Mouse (Mus musculus) myocyte (in vitro differentiated cells): ENCODE measurements around the gene Cdca8. TPM values are rescaled to one million over a fixed set of nuclear protein-coding genes. Genes with fewer than 3 reads are reported as not detected.

Source experiments
- H3K27me3 ChIP-seq: one replicate; pipeline ENCODE4 v1.6.1; 2011; ENCODE audit not compliant: control insufficient read depth, insufficient read depth, insufficient read length
- H3K36me3 ChIP-seq: one replicate; pipeline ENCODE4 v1.6.1; 2011; ENCODE audit not compliant: control insufficient read depth, insufficient read depth
- H3K4me2 ChIP-seq: one replicate; pipeline ENCODE4 v1.6.1; 2011; ENCODE audit warnings: low read depth, control low read depth
- H3K4me3 ChIP-seq: one replicate; pipeline ENCODE4 v1.5.1; 2011; ENCODE audit warnings: mild to moderate bottlenecking, control low read depth, moderate library complexity
- H3K79me2 ChIP-seq: one replicate; pipeline ENCODE4 v1.6.1; 2011; ENCODE audit not compliant: control insufficient read depth, insufficient read depth
- H3ac ChIP-seq: one replicate; pipeline ENCODE4 v1.6.1; 2011; ENCODE audit not compliant: control insufficient read depth, insufficient read length
- CEBPB ChIP-seq: IDR thresholded peaks from 2 replicates; pipeline ENCODE4 v1.6.1; 2011; ENCODE audit warnings: mild to moderate bottlenecking, moderate library complexity; ENCODE audit not compliant: poor library complexity, insufficient read depth, severe bottlenecking
- E2F4 ChIP-seq: IDR thresholded peaks from one replicate; pipeline ENCODE4 v1.6.1; 2011; ENCODE audit warnings: mild to moderate bottlenecking, control low read depth, moderate library complexity; ENCODE audit not compliant: insufficient read depth
- MAX ChIP-seq: IDR thresholded peaks from one replicate; pipeline ENCODE4 v1.6.1; 2011; ENCODE audit warnings: low read depth, mild to moderate bottlenecking, control low read depth
- MYOD1 ChIP-seq, 3 experiments: IDR thresholded peaks; one replicate each; pipeline ENCODE4 v1.6.1; 2011; ENCODE audit warnings: control low read depth in 2 of 3, low read depth in 2 of 3, mild to moderate bottlenecking in 2 of 3, moderate library complexity in 1 of 3; ENCODE audit not compliant: insufficient read length in 2 of 3, control insufficient read depth in 1 of 3
- MYOG ChIP-seq, 3 experiments: IDR thresholded peaks; one replicate each; pipeline ENCODE4 v1.6.1; 2011; ENCODE audit warnings: control low read depth in 2 of 3, low read depth in 2 of 3, mild to moderate bottlenecking in 2 of 3; ENCODE audit not compliant: insufficient read length in 2 of 3, control insufficient read depth in 1 of 3, insufficient read depth in 1 of 3
- POLR2A ChIP-seq: IDR thresholded peaks from one replicate; pipeline ENCODE4 v1.6.1; 2011; ENCODE audit warnings: low read depth, mild to moderate bottlenecking, control low read depth, moderate library complexity; ENCODE audit not compliant: insufficient read length
- POLR2AphosphoS2 ChIP-seq: IDR thresholded peaks from one replicate; pipeline ENCODE4 v1.6.1; 2011; ENCODE audit warnings: low read depth, control low read depth; ENCODE audit not compliant: insufficient read length
- REST ChIP-seq: IDR thresholded peaks from one replicate; pipeline ENCODE4 v1.6.1; 2011; ENCODE audit warnings: mild to moderate bottlenecking, control low read depth, moderate library complexity; ENCODE audit not compliant: insufficient read depth, insufficient read length
- SRF ChIP-seq: IDR thresholded peaks from one replicate; pipeline ENCODE4 v1.6.1; 2011; ENCODE audit warnings: low read depth; ENCODE audit not compliant: control insufficient read depth, insufficient read length
- TCF12 ChIP-seq: IDR thresholded peaks from one replicate; pipeline ENCODE4 v1.6.1; 2011; ENCODE audit warnings: mild to moderate bottlenecking, control low read depth; ENCODE audit not compliant: poor library complexity, insufficient read depth, severe bottlenecking
- TCF3 ChIP-seq: IDR thresholded peaks from one replicate; pipeline ENCODE4 v1.6.1; 2011; ENCODE audit warnings: low read depth, control low read depth; ENCODE audit not compliant: insufficient read length
- USF1 ChIP-seq: IDR thresholded peaks from one replicate; pipeline ENCODE4 v1.6.1; 2011; ENCODE audit warnings: low read depth, mild to moderate bottlenecking, control low read depth, moderate library complexity
- polyA plus RNA-seq: library from polyadenylated mRNA; unstranded; fragments of >200 nt; fragmentation: generic; extraction: Trizol; gene quantifications from one replicate; pipeline ENCODE4 v1.2.1, GENCODE M21; 2012; ENCODE audit warnings: missing spikeins

The Cdca8 gene
- polyA plus RNA-seq, 1 experiment: 45.9 TPM

- no peaks in the 10 kb centered on the region for H3K36me3 ChIP-seq
- peaks cover 69% of the 10 kb centered on the region for H3K27me3 ChIP-seq
- TF ChIP-seq TCF12 (no peak), MYOD1 (IDR thresholded peaks at IDR 0.05; ENCODE audit: control insufficient read depth in 1 of 3, insufficient read length in 2 of 3, low read depth in 2 of 3) (no peak), TCF3 (no peak), SRF (no peak), E2F4 (no peak), MYOG (IDR thresholded peaks at IDR 0.05; ENCODE audit: control insufficient read depth in 1 of 3, insufficient read depth in 1 of 3, insufficient read length in 2 of 3, low read depth in 2 of 3) (no peak), POLR2A (no peak), MAX (no peak), CEBPB (no peak), REST (no peak), POLR2AphosphoS2 (no peak)
- no peaks in the 10 kb centered on the region for H3K79me2 ChIP-seq
- H3K4me3 ChIP-seq: no peak overlapping the region
- H3ac ChIP-seq: no peak overlapping the region
- H3K4me2 ChIP-seq: no peak overlapping the region
Measured at GRCm38 (mm10) chr4:124889935-124890334, 49.2 kb downstream of the Cdca8 start.

- Histone ChIP-seq H3K27me3 (peaks cover 56% of the 10 kb centered on the region), H3ac (no peak overlapping the region), H3K79me2 (no peaks in the 10 kb centered on the region), H3K36me3 (no peaks in the 10 kb centered on the region), H3K4me3 (no peak overlapping the region), H3K4me2 (no peak overlapping the region)
- no peak for TF ChIP-seq POLR2A
- TF ChIP-seq USF1: no peak
- TF ChIP-seq MAX: no peak
- no peak for TF ChIP-seq SRF
- TF ChIP-seq REST: no peak
- no peak for TF ChIP-seq POLR2AphosphoS2
- TF ChIP-seq MYOG (IDR thresholded peaks at IDR 0.05; ENCODE audit: control insufficient read depth in 1 of 3, insufficient read depth in 1 of 3, insufficient read length in 2 of 3, low read depth in 2 of 3): no peak
- TF ChIP-seq E2F4: no peak
- no peak for TF ChIP-seq TCF3
- no peak for TF ChIP-seq CEBPB
- TF ChIP-seq MYOD1 (IDR thresholded peaks at IDR 0.05; ENCODE audit: control insufficient read depth in 1 of 3, insufficient read length in 2 of 3, low read depth in 2 of 3): no peak
- TF ChIP-seq TCF12: no peak
Measured at GRCm38 (mm10) chr4:124888702-124889101, 50.4 kb downstream of the Cdca8 start.

DNA sequence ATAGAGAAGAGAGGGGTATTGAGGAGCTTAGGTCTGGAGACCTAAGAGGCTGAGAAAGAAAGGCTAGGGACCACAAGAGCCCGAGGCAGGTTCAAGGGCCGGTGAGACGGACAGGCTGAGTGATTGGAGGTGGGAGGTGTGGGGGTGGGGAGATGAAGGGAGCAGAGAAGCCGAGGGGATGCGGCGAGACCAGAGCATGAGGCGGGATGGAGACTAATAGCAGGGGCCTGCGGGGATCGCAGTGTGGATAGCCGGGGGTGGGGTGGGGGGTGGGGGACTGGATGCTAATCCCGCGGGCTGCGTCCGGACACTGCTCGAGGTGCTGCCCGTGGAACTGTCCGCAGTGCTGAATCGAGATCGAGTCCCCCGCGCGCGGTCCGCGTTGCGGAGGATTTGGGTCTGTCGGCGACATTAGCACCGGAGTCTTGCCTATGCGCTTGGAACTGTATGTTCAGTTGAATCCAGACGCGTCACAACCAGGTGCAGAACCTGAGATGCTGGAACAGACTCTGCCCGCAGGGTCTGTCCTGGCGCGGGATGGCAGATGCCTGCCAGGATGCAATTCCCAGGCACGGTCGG, 56.9 kb downstream of the Cdca8 start:
- Histone ChIP-seq H3K4me2 (no peak overlapping the region), H3K36me3 (no peaks in the 10 kb centered on the region), H3K4me3 (no peak overlapping the region), H3ac (no peak overlapping the region), H3K79me2 (no peaks in the 10 kb centered on the region), H3K27me3 (peaks cover 44% of the 10 kb centered on the region)
- TF ChIP-seq TCF12 (no peak), REST (peak; percentile 72), POLR2AphosphoS2 (no peak)

GRCm38 (mm10) chr4:124881341-124881908, 57.7 kb downstream of the Cdca8 start:
- Histone ChIP-seq H3K27me3 (peaks cover 42% of the 10 kb centered on the region), H3K4me3 (no peak overlapping the region), H3K4me2 (no peak overlapping the region), H3ac (no peak overlapping the region), H3K36me3 (no peaks in the 10 kb centered on the region), H3K79me2 (no peaks in the 10 kb centered on the region)
- no peak for TF ChIP-seq E2F4
- no peak for TF ChIP-seq MYOG (IDR thresholded peaks at IDR 0.05; ENCODE audit: control insufficient read depth in 1 of 3, insufficient read depth in 1 of 3, insufficient read length in 2 of 3, low read depth in 2 of 3)
- no peak for TF ChIP-seq MAX
- no peak for TF ChIP-seq POLR2AphosphoS2
- TF ChIP-seq CEBPB: no peak
- no peak for TF ChIP-seq USF1
- TF ChIP-seq REST: no peak
- no peak for TF ChIP-seq SRF
- no peak for TF ChIP-seq TCF12
- no peak for TF ChIP-seq MYOD1 (IDR thresholded peaks at IDR 0.05; ENCODE audit: control insufficient read depth in 1 of 3, insufficient read length in 2 of 3, low read depth in 2 of 3)
- TF ChIP-seq POLR2A: no peak
- TF ChIP-seq TCF3: no peak

GRCm38 (mm10) chr4:124880599-124880998, 58.5 kb downstream of the Cdca8 start, which contains the start of gene Epha10:
TSS of gene Epha10 (plus strand) at chr4:124880899.
- Histone ChIP-seq H3K36me3 (no peaks in the 10 kb centered on the region), H3K4me3 (no peak within 1 kb of the TSS), H3ac (no peak within 1 kb of the TSS), H3K27me3 (peaks cover 33% of the 10 kb centered on the region), H3K4me2 (no peak within 1 kb of the TSS), H3K79me2 (no peaks in the 10 kb centered on the region)
- TF ChIP-seq USF1 (no peak), POLR2AphosphoS2 (no peak), MYOG (IDR thresholded peaks at IDR 0.05; ENCODE audit: control insufficient read depth in 1 of 3, insufficient read depth in 1 of 3, insufficient read length in 2 of 3, low read depth in 2 of 3) (no peak), MAX (no peak), E2F4 (no peak), TCF3 (no peak), MYOD1 (IDR thresholded peaks at IDR 0.05; ENCODE audit: control insufficient read depth in 1 of 3, insufficient read length in 2 of 3, low read depth in 2 of 3) (no peak), TCF12 (no peak), CEBPB (no peak), REST (no peak), POLR2A (no peak), SRF (no peak)
